Mouse (Mus musculus): ENCODE data around the gene Tenm4. TPM values are rescaled to one million over a fixed set of nuclear protein-coding genes. Genes with fewer than 3 reads are reported as not detected.

The Tenm4 gene
- total and polyA plus RNA-seq, 3 experiments: 9.2 to 15.2 TPM; not detected in 1

DNA sequence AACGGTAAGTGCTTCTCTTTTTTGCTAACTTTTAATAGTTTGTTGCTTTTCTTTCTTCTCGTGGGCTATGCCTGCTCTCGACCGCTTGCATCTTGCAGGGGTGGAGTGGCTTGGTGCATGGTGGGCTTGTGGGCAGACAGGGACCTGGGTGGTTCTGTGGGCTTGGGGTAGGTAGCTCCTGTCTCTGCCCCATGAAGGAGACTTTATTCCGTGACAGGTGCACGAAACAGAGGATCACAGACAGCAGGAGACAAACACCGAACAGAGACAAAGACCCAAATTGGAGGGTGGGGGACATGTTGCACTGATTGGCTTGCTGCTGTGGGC, 473.1 kb downstream of the Tenm4 start:
- no peaks in the 10 kb centered on the region for H3K4me1 ChIP-seq (ENCODE audit: control insufficient read depth in 1 of 2, insufficient read depth in 2 of 2, low read length in 2 of 2)
- TF ChIP-seq NELFE (IDR thresholded peaks at IDR 0.05; ENCODE audit: low read depth, low read length): no peak
- no peak for TF ChIP-seq GATA1 (IDR thresholded peaks at IDR 0.05; ENCODE audit: low read depth, low read length)
- no peak for TF ChIP-seq MEF2A (IDR thresholded peaks at IDR 0.05; ENCODE audit: extremely low read depth, insufficient replicate concordance, low read depth, low read length, poor library complexity, severe bottlenecking)
- no peak for TF ChIP-seq MAFK (IDR thresholded peaks at IDR 0.05; ENCODE audit: borderline replicate concordance, low read depth, low read length)
- no peak for TF ChIP-seq ELF1 (IDR thresholded peaks at IDR 0.05; ENCODE audit: low read depth, low read length)
- no peak for TF ChIP-seq MYB (IDR thresholded peaks at IDR 0.05; ENCODE audit: low read depth, low read length)
- no peak for TF ChIP-seq POLR2AphosphoS2 (IDR thresholded peaks at IDR 0.05; ENCODE audit: low read length)
- no peak for TF ChIP-seq SMC3 (IDR thresholded peaks at IDR 0.05; ENCODE audit: low read depth, low read length)
- no peak for TF ChIP-seq TBP (IDR thresholded peaks at IDR 0.05; ENCODE audit: low read depth, low read length)
- TF ChIP-seq POLR2AphosphoS5 (IDR thresholded peaks at IDR 0.05; ENCODE audit: borderline replicate concordance, low read depth, low read length): no peak
- TF ChIP-seq CTCF (IDR thresholded peaks at IDR 0.05 in 2 of 3, conservative IDR thresholded peaks at IDR 0.05 in 1 of 3; ENCODE audit: control insufficient read depth in 1 of 3, insufficient read depth in 1 of 3, low read depth in 2 of 3, low read length in 3 of 3, poor library complexity in 1 of 3, severe bottlenecking in 1 of 3): no peak
- no peak for TF ChIP-seq MAZ (IDR thresholded peaks at IDR 0.05; ENCODE audit: low read depth, low read length)
- no peak for TF ChIP-seq USF1 (IDR thresholded peaks at IDR 0.05; ENCODE audit: low read depth, low read length)
- H3K4me3 ChIP-seq (ENCODE audit: control insufficient read depth in 1 of 2, insufficient read depth in 1 of 2, low read depth in 2 of 2, low read length in 2 of 2): no peak overlapping the region
- DNase-seq (ENCODE audit: low read depth, low spot score): no peak
- no peaks in the 10 kb centered on the region for H3K9me3 ChIP-seq (replicated peaks; ENCODE audit: insufficient read depth, low read length)
- H3K27ac ChIP-seq (ENCODE audit: control insufficient read depth, low read depth, low read length): no peak overlapping the region
- no peaks in the 10 kb centered on the region for H3K36me3 ChIP-seq (ENCODE audit: control insufficient read depth in 1 of 2, insufficient read depth in 2 of 2, low read length in 2 of 2)
- H3K79me2 ChIP-seq (ENCODE audit: control insufficient read depth, insufficient read depth, low read length, poor library complexity): no peaks in the 10 kb centered on the region
- 0 out of 4 replicates have a peak, but pooled peaks cover 0 to under 1% of the 10 kb centered on the region in 2 experiments for H3K27me3 ChIP-seq (ENCODE audit: control insufficient read depth in 1 of 2, insufficient read depth in 2 of 2, low read length in 2 of 2)
- H3K9ac ChIP-seq (ENCODE audit: control insufficient read depth, low read depth, low read length, poor library complexity, severe bottlenecking): no peak overlapping the region

DNA sequence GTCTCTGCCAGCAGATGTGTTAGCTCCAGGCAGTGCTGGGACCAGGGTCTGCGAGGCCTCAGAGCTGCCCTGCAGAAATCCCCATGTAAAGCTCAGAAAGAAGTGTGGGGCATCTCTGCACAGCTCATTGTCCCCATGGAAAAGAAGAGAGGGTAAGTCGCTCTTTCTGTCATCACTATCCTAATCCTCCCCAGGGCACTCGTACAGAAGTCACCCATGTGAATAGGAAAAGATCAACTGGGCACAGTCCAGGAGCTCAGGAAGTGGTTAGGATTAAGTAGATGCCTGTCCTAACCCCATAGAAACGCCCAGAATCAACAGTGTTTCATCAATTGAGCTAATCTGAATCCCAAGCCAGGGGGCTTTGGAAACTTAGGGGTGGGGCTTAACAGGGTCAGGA, 476.6 kb downstream of the Tenm4 start:
- no peak overlapping the region for H3K4me3 ChIP-seq (ENCODE audit: control insufficient read depth in 1 of 2, insufficient read depth in 1 of 2, low read depth in 2 of 2, low read length in 2 of 2)
- no peak for TF ChIP-seq ZNF384 (IDR thresholded peaks at IDR 0.05; ENCODE audit: low read depth, low read length)
- no peak for TF ChIP-seq SMC3 (IDR thresholded peaks at IDR 0.05; ENCODE audit: low read depth, low read length)
- no peak for TF ChIP-seq TBP (IDR thresholded peaks at IDR 0.05; ENCODE audit: low read depth, low read length)
- no peak for TF ChIP-seq MYB (IDR thresholded peaks at IDR 0.05; ENCODE audit: low read depth, low read length)
- no peak for TF ChIP-seq ZC3H11A (IDR thresholded peaks at IDR 0.05; ENCODE audit: low read depth, low read length)
- TF ChIP-seq USF1 (IDR thresholded peaks at IDR 0.05; ENCODE audit: low read depth, low read length): no peak
- H3K9ac ChIP-seq (ENCODE audit: control insufficient read depth, low read depth, low read length, poor library complexity, severe bottlenecking): no peak overlapping the region
- no peaks in the 10 kb centered on the region for H3K4me1 ChIP-seq (ENCODE audit: control insufficient read depth in 1 of 2, insufficient read depth in 2 of 2, low read length in 2 of 2)
- peaks cover 0 to 2% of the 10 kb centered on the region in 2 experiments; a peak in 1 of 4 replicates for H3K27me3 ChIP-seq (ENCODE audit: control insufficient read depth in 1 of 2, insufficient read depth in 2 of 2, low read length in 2 of 2)
- H3K9me3 ChIP-seq (replicated peaks; ENCODE audit: insufficient read depth, low read length): no peaks in the 10 kb centered on the region
- DNase-seq (ENCODE audit: low read depth, low spot score): no peak
- H3K36me3 ChIP-seq (ENCODE audit: control insufficient read depth in 1 of 2, insufficient read depth in 2 of 2, low read length in 2 of 2): no peaks in the 10 kb centered on the region
- no peak overlapping the region for H3K27ac ChIP-seq (ENCODE audit: control insufficient read depth, low read depth, low read length)
- H3K79me2 ChIP-seq (ENCODE audit: control insufficient read depth, insufficient read depth, low read length, poor library complexity): no peaks in the 10 kb centered on the region

DNA sequence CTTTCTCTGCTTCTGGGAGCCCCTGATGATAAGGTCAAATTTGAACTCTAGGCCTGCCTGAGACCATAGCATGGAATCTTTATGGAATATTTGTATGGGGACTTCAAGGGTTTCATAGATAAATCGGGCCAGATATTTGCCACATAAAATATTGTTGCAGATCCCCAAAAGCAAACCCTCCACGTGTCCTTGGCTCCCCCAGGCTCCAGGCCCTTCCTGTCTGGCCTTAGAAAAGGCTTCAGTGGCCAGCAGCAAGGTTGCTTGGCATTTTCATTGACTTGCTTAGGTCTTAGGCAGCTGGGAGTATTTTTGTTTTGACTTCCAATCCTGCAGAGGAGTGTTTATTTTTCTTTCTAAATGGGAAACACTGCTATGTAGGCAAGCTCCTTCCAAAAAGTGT, 477.6 kb downstream of the Tenm4 start:
- Histone ChIP-seq H3K36me3 (ENCODE audit: control insufficient read depth in 1 of 2, insufficient read depth in 2 of 2, low read length in 2 of 2) (no peaks in the 10 kb centered on the region), H3K27ac (ENCODE audit: control insufficient read depth, low read depth, low read length) (no peak overlapping the region), H3K4me1 (ENCODE audit: control insufficient read depth in 1 of 2, insufficient read depth in 2 of 2, low read length in 2 of 2) (no peaks in the 10 kb centered on the region), H3K27me3 (ENCODE audit: control insufficient read depth in 1 of 2, insufficient read depth in 2 of 2, low read length in 2 of 2) (peaks cover 0 to 2% of the 10 kb centered on the region in 2 experiments; a peak in 1 of 4 replicates), H3K9me3 (replicated peaks; ENCODE audit: insufficient read depth, low read length) (no peaks in the 10 kb centered on the region), H3K79me2 (ENCODE audit: control insufficient read depth, insufficient read depth, low read length, poor library complexity) (no peaks in the 10 kb centered on the region), H3K4me3 (ENCODE audit: control insufficient read depth in 1 of 2, insufficient read depth in 1 of 2, low read depth in 2 of 2, low read length in 2 of 2) (no peak overlapping the region), H3K9ac (ENCODE audit: control insufficient read depth, low read depth, low read length, poor library complexity, severe bottlenecking) (no peak overlapping the region)
- DNase-seq (ENCODE audit: low read depth, low spot score): no peak
- TF ChIP-seq TCF12 (IDR thresholded peaks at IDR 0.05; ENCODE audit: low read depth, low read length) (no peak), MYB (IDR thresholded peaks at IDR 0.05; ENCODE audit: low read depth, low read length) (no peak), JUND (IDR thresholded peaks at IDR 0.05; ENCODE audit: low read depth, low read length) (no peak), USF1 (IDR thresholded peaks at IDR 0.05; ENCODE audit: low read depth, low read length) (no peak), KAT2A (conservative IDR thresholded peaks at IDR 0.05; ENCODE audit: low read depth, low read length) (no peak), CTCF (IDR thresholded peaks at IDR 0.05 in 2 of 3, conservative IDR thresholded peaks at IDR 0.05 in 1 of 3; ENCODE audit: control insufficient read depth in 1 of 3, insufficient read depth in 1 of 3, low read depth in 2 of 3, low read length in 3 of 3, poor library complexity in 1 of 3, severe bottlenecking in 1 of 3) (no peak), GATA1 (IDR thresholded peaks at IDR 0.05; ENCODE audit: low read depth, low read length) (no peak), NRF1 (IDR thresholded peaks at IDR 0.05; ENCODE audit: insufficient read depth, low read depth, low read length, poor library complexity, severe bottlenecking) (no peak), MAFK (IDR thresholded peaks at IDR 0.05; ENCODE audit: borderline replicate concordance, low read depth, low read length) (no peak), TAL1 (IDR thresholded peaks at IDR 0.05; ENCODE audit: low read length) (no peak), MAZ (IDR thresholded peaks at IDR 0.05; ENCODE audit: low read depth, low read length) (no peak), POLR2A (IDR thresholded peaks at IDR 0.05; ENCODE audit: control insufficient read depth in 1 of 2, insufficient read depth in 1 of 2, low read depth in 1 of 2, low read length in 2 of 2, poor library complexity in 1 of 2) (no peak)
